Mouse (Mus musculus) lung, adult 2 months (tissue): ENCODE data around the gene Anxa5. TPM values are rescaled to one million over a fixed set of nuclear protein-coding genes. Genes with fewer than 3 reads are reported as not detected.

Experiments used
- DNase-seq: peaks from one replicate; pipeline ENCODE4 v3.0.0; 2022
- H3K4me1 ChIP-seq: fragments of 200-500 bp; 2 replicates; pipeline ENCODE4 v1.6.1; 2011; ENCODE audit warnings: low read length; ENCODE audit not compliant: control insufficient read depth, insufficient read depth
- H3K4me3 ChIP-seq: fragments of 200-500 bp; replicated peaks from 2 replicates; pipeline ENCODE3; 2011; ENCODE audit warnings: low read depth, mild to moderate bottlenecking, control low read depth, low read length; ENCODE audit errors: extremely low read depth
- CTCF ChIP-seq: fragments of 200-500 bp; IDR thresholded peaks from 2 replicates; pipeline ENCODE4 v1.5.1; 2011; ENCODE audit warnings: mild to moderate bottlenecking, low read length, control low read depth; ENCODE audit not compliant: insufficient read depth
- POLR2A ChIP-seq: fragments of 200-500 bp; IDR thresholded peaks from 2 replicates; pipeline ENCODE4 v1.6.1; 2011; ENCODE audit warnings: low read depth, mild to moderate bottlenecking, control low read depth, low read length, borderline replicate concordance; ENCODE audit errors: extremely low read depth
- WGBS: fragments of 180-500 bp; shearing (Covaris S2); methylation state at CpG from one replicate; pipeline ENCODE4 v1.1.7; 2018; 5-methylcytosine and 5-hydroxymethylcytosine counted together
- polyA plus RNA-seq: library from polyadenylated mRNA; depleted of rRNA; stranded (reverse); fragments of >200 nt; gene quantifications from 2 replicates; pipeline ENCODE4 v1.2.3, GENCODE M21; 2012; rRNA removed

The Anxa5 gene
- polyA plus RNA-seq: 1,219 and 1,294 TPM in 2 replicates

DNA sequence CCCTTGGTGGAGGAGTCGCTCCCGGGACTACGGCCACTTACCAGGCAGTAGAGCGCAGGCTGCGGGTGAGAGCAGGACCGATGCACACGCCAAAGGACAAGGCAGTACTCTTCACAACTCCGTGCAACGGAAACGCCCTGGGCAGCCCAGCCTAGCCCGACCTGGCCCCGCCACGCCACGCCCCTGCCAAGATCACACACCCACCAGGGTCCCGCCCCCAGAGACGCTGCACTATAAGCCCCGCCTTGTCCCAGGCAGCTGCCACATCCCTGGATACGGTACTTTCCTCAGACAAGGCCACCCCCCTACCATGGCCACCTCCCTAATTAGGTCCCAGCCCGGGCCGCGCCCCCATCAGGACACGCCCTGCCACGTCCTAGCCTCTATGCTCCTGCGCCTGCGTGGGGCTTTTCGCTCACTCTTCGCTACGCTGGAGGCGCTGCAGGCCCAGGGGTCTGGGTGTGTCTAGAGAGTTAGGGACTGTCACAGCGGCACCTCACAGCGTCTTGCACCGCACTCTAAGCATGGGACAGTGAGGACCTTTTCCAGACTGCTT, at the start of gene Anxa5, which contains the start of gene 1810062G17Rik:
TSS of gene Anxa5 (minus strand) at position 363 of the 556 bp plus-strand sequence.
TSS of gene 1810062G17Rik (plus strand) at position 406 of the 556 bp plus-strand sequence.
- TF ChIP-seq CTCF (peak; percentile 25; the same call in 1 of the 2 replicates), POLR2A (peak; percentile 99)
- Histone ChIP-seq H3K4me1 (peaks cover 10% of the 10 kb centered on the region), H3K4me3 (peak within 1 kb of the TSS; percentile 89)
- WGBS: under 1% methylated on average over 32 of the region's 32 CpGs
- DNase-seq: peak; percentile 97

DNA sequence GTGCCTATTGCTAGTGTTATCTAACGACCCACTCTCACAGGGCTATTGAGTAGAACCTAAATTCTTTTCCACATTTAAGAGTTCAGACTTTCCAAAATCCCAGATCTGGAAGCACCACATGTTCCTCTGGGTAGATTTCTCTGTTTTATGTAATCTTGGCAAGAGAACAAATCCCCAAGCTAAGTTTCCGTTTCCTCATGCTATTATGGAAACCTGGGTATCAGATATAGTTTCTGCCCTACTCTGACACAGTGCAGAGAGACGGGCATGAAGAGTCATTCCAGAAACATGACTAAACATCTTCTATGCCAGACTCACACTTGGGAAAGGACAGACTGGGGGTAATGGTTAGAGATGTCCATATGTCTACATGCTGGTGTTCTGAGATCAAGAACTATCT, 48.8 kb upstream of the Anxa5 start:
- DNase-seq: no peak
- WGBS: 55% methylated on average over 3 of the region's 3 CpGs
- Histone ChIP-seq H3K4me1 (peaks cover 2% of the 10 kb centered on the region), H3K4me3 (no peak overlapping the region)
- TF ChIP-seq POLR2A: no peak
- TF ChIP-seq CTCF: no peak

DNA sequence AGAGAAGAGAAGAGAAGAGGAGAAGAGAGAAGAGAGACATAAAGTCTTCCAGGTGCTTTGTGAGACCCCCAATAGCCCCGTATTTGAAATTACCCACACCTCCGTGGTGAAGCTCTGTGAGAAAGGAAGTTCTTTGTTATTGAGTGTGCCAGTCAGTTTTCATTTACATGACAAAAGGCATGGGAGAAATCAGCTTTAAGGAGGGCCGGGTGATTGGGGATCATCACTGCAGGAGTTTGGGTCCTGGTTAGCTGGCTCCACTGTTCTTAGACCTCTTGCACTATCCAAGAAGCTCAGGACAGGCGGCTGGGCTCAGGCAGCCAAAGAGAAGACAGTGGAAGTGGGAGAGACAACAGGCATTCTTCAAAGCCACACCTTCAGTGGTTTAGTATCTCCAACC, 46.4 kb upstream of the Anxa5 start:
- 24% methylated on average over 4 of the region's 4 CpGs for WGBS
- Histone ChIP-seq H3K4me3 (no peak overlapping the region), H3K4me1 (peaks cover 2% of the 10 kb centered on the region)
- DNase-seq: no peak
- TF ChIP-seq CTCF (no peak), POLR2A (no peak)

DNA sequence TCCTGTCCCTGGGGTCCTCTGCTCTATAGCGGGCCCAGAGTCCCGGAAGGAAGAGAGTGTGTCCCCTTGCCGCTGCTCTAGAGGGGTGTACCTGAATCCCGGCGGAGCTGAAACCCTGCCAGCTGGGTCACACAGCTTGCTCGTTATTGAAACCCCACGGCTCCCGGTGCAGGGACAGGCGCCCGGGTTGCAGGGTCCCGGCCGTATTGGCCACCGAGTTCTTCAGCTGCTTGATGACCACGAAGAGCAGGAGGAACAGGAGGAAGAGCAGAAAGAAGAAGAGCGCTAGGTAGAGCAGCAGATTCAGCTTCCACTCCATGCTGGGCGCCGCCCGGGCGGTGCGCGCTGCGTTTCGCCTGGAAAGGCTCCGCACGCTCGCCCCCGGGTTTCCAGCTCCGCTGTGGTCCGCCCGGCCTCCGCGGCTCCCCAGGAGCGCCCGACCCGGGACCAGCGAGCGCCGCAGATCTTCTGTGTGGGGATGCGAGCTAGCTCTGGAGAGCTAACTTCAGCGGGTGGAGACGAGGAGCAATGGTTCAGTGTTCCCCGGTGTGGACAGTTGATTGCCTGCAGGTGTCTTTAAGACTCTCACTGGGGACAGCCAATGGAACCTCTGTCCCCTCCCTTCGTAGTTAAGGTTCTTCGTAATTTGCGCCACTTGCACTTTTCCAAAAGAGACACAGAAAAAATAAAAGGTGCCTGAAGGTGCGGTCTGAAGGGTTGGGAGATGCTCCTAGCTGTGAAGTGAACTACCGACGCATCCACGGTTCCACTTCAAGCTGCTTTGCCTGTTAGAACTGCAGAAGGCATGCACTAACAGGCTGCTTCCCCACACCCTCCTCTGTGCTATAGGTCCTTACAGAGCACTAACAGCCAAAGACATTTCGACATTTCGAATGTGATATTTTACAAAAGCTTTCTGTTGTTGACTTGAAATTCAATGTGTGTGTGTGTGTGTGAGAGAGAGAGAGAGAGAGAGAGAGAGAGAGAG, 45.7 kb upstream of the Anxa5 start, which contains the start of gene Gm11549:
TSS of gene Gm11549 (minus strand) at position 741 of the 988 bp plus-strand sequence.
- Histone ChIP-seq H3K4me1 (peaks cover 2% of the 10 kb centered on the region), H3K4me3 (no peak within 1 kb of the TSS)
- DNase-seq: no peak
- whole genome bisulfite sequencing: 2% methylated on average over 51 of the region's 51 CpGs
- TF ChIP-seq CTCF: no peak
- no peak for TF ChIP-seq POLR2A

DNA sequence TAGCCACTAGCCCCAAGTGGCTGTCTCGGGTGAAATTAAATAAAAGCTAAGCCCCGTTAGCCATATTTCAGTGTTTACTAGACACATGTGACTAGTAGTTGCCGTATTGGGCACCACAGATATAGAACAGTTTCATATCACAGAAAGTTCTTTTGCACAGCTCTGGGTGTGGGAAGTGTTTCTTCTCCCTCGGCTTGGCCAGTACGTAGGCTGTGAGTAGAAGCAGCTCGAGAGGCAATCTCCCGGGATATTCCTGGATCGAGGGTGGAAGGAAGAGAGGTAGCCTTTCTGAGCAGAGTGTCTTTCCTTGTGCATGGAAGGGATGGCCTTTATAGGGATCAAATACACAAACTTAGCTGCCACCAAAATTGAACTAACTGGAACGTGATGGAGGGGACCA, 40.5 kb upstream of the Anxa5 start:
- no peak overlapping the region for H3K4me3 ChIP-seq
- DNase-seq: no peak
- TF ChIP-seq POLR2A (no peak), CTCF (no peak)
- H3K4me1 ChIP-seq: peaks cover 2% of the 10 kb centered on the region; the same call in 1 of the 2 replicates
- WGBS: 80% methylated on average over 9 of the region's 9 CpGs

DNA sequence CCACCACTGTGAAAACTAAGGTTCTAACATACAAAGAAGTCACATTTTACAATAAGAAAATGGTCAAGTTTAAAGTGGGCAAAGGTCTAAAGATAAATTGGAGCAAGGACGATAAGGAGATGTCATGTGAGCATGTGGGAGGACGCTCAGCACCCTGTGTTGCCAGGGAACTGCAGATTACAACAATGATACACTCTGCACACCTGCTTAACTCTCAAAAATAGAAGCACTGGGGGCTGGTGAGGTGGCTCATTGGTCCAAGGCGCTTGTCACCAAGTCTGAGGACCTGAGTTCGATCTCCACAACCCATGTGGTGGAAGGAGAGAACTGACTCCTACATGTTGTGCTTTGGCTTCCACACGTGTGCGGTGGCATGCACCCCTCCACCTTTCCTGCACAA, 35.8 kb upstream of the Anxa5 start:
- H3K4me1 ChIP-seq: no peaks in the 10 kb centered on the region
- no peak for DNase-seq
- TF ChIP-seq POLR2A (no peak), CTCF (no peak)
- no peak overlapping the region for H3K4me3 ChIP-seq
- WGBS: 82% methylated on average over 6 of the region's 6 CpGs

DNA sequence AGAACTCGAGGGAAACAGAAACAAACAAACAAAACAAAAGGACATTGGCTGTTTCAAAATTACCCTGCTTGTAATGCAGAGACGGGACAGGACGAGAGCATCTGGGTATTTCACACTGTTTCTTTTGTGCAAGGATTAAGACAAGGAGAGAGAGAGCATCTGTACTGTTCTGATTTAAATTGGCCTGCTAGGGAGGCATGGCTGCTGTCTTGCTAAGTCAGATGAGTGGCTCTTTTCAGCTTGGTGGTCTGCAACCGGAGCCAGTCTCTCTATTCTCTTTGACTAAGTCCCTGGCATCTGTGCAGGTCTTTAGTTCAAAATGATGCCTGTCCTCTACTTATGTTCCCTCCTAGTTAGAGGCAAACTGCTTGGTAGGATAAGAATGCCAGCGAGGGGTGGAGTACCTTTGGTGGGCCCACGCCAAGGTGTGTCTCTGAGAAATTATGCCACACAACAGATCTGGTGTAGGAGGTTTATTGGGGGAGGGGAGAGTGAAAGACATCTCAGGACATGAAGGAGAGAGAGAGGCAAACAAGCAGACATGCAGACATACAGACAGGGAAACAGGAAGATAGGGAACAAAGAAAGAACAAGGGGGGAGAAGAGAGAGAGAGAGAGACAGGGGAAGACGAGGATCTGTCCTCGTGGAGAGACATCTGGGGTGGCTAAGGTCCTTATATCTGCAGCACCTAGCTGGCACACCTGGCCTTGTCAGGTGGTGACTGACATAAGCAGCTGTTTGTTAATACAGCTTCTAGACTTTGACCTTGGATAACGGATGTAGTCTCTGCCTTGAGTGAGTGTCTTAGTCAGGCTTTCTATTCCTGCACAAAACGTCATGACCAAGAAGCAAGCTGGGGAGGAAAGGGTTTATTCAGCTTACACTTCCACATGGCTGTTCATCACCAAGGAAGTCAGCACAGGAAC, 30.4 kb upstream of the Anxa5 start:
- TF ChIP-seq POLR2A (no peak), CTCF (no peak)
- no peak overlapping the region for H3K4me3 ChIP-seq
- WGBS: 62% methylated on average over 10 of the region's 10 CpGs
- DNase-seq: no peak
- H3K4me1 ChIP-seq: no peaks in the 10 kb centered on the region

DNA sequence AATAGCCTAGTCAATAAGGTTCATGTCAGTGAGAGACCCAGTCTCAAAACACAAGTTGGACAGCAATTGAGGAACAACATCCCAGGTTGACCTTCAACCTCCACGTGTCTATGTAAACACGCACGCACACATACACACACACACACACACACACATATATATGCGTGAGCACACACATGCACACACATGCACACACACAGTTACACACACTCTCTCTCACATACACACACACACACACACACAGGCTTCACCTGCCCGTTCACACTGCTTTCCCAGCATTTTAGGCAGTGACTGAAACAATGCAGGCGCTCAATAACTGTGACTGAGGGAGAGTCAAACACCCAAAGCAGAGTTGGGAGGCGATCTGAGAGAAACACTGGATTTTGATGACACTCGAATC, 29.6 kb upstream of the Anxa5 start:
- no peak for DNase-seq
- WGBS: 83% methylated on average over 8 of the region's 8 CpGs

DNA sequence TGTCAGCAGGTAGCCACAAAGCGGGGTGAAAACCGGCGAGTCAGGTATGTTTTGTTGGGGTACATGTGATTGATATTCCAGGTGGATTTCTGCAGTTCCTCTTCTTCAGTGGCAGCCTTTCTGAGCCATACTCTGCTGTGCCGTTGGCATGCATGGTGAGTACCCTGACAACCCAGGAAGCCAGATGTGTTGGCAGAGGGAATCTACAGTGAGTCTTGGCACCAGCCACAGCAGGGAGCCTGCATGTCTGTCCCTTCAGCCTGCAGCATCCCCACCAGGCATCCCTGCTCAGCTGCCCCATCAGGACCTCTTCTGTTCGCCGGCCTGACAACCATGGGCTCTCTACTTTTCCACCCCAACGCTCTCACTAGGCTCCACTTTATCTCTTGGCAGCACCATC, 25.9 kb upstream of the Anxa5 start:
- 66% methylated on average over 7 of the region's 7 CpGs for WGBS
- no peak for DNase-seq
- Histone ChIP-seq H3K4me3 (no peak overlapping the region), H3K4me1 (no peaks in the 10 kb centered on the region)
- no peak for TF ChIP-seq CTCF
- no peak for TF ChIP-seq POLR2A

More for the DNA sequence above, 29.6 kb upstream of the Anxa5 start:
- TF ChIP-seq POLR2A (no peak), CTCF (no peak)
- no peaks in the 10 kb centered on the region for H3K4me1 ChIP-seq
- H3K4me3 ChIP-seq: no peak overlapping the region
